Mouse (Mus musculus): ENCODE results near the gene Zfp597.
A peak's percentile ranks its signal among the peaks of the same experiment; 100 is the strongest.

The Zfp597 gene

DNA sequence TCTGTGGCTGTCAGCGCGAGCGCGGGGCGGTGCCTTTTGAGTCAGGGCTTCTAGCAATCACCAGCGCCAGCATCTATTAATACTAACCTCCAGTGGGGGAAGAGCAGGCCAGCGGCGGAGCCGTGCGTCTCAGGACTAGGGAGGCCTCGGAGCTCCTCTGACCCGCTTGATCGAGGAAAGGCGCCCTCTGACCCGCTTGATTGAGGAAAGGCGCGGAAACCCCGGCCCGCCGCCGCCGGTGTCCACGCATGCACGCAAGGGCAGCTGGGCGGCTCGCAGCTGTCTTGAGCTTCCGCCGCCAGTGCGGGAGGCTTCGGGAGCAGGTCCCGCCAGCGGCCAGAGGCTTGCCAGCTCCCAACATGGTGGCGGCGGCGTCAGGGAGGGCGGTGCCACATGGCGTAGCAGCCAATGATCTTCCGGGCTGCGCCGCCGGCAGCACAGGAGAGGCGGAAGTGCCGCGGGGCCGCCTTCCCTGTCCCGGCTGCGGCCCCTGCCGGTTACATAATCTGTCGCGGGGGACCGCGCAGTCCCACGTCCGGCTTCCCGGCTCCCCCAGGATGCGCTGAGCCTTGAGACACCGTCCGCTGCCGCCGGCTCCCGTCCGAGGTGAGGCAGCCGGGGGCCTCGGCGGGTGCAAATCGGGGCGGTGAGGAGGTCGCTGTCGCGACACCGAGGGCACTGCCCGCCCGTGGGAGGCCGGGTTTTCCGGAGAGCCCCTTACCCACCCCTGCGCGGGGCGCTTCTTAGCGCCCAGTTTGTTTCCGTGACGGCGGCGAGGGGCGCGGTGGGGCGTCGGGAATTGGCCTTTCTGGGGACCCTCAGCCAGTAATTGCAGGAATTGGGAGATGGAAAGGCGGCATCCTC is at the start of gene Zfp597, which contains the start of gene Gm20695:
TSS of gene Zfp597 (minus strand) at position 361 of the 864 bp plus-strand sequence.
TSS of gene Gm20695 (plus strand) at position 448 of the 864 bp plus-strand sequence.
- peak; percentile 93 for DNase-seq

DNA sequence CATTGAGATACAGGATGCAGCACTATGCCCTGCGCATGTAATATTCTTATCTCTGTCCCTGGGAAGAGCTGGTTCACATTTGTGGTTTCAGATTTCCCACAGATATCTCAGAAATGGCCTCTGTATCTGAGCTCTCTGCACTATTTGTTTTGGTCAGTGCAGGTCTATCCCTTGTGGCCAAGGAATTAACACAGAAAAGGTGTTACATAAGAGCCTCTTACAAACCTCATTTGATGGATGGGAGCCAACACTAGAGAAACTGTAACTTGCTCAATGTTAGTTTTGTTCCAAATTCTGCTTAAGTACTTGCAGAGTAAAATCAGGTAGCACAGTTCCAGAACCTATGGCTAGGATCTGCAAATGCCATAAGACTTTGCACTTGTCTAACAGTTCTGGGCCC is 49.7 kb upstream of the Zfp597 start:
- no peak for DNase-seq

DNA sequence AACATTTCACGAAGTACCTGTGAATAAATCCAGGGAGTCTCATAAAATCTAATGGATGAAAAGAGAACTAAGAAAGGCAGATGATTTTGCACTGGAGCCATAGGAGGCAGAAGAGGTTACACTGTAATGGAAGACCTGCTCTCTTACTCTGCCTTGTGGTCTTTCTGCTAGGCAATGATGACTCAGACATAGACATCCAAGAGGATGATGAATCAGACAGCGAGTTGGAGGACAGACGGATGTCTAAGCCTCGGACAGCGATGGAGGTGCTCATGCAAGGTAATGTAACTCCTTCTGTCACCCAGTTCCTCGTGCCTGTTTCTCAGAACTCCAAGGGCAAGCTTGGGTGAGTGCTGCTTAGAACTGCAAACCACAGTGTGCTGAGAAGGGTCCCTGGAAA is 49.2 kb upstream of the Zfp597 start:
- DNase-seq, result no peak

DNA sequence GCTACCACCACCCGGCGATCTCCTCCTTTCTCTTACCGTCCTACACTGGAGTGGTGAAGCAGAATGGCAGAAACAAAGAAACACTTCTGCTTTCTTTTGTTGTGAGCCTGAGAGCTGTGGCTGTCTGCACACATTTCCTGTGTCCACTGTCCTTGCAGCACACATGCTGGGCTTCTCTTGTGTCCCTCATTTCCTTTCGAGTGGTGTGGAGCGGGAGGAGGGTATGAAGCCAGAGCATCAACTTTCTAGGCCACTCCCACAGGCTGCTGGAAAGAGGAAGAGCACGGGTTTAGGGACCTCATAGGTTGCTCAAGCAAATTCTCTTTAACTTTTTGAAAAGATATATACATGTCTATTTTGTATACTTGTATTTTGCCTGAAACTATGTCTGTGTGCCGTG is 44.8 kb upstream of the Zfp597 start:
- DNase-seq, result no peak

DNA sequence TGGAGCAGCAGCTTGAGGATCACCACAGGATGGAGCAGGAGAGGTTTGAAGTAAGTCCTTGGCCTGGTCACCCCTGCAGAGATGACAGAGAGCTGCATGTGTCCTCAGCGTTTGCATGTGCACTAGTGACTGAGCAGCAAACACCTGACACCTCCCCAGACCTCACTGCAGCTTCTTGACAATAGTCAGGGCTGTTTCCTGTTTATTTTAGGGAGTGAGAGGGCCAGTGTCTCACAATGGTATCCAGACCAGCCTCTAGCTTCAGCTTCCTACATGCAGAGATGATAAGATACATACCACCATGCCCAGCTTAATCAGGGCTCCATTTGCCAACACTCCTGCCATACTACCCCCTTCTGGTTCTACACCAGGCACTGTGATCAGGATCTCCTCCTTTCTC is 44.2 kb upstream of the Zfp597 start:
- no peak for DNase-seq

DNA sequence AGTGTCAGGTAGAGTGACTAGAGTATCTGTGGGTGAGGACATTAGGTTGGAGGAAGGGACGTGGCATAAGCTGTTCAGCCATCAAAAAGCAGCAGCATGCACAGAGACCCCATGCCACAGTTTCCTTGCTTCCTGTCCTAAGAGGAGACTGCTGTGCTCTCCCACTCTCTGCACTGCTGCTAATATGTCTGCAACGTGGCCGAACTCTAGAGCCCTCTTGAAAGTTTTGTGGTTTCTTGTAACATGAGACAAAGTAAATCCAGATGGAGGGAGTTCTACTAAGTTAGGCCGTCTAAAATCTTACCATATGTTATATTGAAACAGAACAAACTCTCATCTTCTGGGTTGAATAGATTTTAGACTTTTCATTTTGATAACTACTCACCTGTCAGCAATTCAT is 39.6 kb upstream of the Zfp597 start:
- no peak for DNase-seq

DNA sequence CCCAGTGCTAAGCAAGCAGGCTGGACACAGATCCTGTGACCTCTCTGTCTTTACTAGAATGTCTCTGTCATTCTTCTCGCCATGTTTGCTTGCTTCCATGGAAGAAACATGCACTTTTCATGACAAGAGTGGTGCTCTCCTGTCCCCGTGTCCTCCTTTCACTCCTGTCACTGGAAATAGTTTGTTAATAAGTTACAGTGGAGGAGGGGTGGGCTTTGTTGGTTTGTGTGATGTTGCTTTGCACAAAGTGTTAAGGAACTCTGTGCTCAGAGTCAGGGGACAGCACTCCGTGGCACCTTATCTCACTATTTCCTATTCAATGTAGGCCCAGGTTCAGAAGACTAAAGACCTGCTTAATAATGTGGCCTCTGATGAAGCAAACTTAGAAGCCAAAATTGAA is 39.2 kb upstream of the Zfp597 start:
- no peak for DNase-seq

DNA sequence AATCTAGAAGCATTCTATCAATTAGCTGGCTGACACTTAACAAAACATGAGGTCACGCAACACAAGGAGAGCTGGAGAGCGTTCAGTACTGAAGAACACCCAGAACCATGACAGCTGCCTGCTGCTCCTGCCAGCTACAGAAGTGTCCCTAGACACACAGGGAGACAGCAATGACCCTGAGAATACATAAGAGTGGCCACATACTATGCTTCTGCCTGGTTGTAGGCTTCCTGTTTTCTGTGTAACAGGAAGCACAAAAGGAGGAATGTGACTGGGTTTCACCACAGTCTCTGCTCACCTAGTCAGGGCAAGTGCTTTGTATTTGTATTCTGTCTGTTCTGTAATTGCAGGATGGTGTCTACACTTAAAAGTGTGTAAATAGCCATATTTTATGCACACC is 36.4 kb upstream of the Zfp597 start:
- no peak for DNase-seq

DNA sequence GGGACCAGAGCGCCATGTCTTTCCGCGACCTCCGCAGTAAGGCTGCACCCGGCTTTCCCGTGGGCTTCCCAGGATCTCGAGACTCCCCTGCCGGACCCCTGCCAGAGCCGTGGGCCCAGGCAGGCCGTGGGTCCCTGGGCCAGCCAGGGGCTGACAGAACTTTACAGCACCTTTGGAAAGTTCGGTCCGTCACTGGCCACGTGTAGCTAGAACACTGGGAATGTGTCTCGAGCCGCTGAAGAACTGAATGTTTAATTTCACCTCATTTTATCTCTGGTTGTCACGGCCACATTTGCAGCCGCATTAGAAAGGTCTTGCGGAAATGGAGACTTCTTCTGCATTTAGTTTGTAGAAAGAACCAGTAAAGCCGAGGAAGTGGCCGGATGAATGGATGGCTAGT is 24.8 kb upstream of the Zfp597 start:
- DNase-seq, result no peak

DNA sequence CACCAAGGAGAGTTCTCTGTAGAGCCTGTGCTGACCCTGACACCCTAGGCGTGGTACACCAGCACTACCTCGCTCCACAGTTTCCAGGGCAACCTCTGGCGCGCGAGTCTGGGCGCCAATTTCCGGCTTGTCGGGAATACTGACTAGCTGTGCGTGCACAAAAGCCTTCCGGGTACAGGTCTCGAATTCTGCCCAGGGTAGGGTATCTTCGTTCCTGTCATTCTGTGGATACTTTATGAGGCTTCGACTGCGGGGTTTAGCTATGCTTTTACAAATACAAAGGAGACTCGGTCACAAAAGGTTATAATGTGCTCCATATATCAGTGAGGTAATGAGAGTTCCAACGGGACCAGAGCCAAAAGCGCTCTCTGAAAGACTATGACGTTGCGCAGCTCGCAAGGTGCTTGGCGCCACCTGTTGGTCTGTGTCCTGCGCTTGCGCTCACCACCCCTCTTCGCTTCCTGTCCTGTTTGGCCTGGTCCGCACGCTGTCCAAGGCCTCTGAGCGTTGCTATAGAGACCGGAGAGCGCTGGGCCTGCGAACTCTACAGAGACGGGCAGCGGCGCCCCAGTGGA is 24.3 kb upstream of the Zfp597 start, which contains the start of the genes 1700037C18Rik and Cluap1:
TSS of gene 1700037C18Rik (minus strand) at position 153 of the 575 bp plus-strand sequence.
TSS of gene Cluap1 (plus strand) at position 265 of the 575 bp plus-strand sequence.
- DNase-seq, result peak; percentile 92

DNA sequence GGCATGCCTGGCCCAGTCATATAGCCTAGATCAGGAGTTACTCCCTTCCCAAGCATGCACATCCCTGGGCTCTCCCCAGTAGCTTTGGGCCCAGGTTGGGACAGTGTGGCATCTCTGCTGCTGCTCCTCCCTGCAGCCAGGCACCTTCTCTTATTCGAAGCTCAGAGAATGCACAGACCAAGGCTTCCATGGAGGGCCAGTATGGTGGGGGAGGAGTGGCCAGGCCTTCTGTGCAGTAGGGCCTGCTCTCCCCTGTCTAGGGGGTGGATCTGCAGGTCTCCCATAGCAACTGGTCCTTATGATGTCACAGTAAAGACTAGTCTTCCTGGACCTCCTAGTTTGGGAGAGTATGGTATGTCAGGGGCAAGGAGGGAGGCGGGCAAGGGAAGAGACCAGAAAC is 23.1 kb upstream of the Zfp597 start:
- DNase-seq, result no peak

DNA sequence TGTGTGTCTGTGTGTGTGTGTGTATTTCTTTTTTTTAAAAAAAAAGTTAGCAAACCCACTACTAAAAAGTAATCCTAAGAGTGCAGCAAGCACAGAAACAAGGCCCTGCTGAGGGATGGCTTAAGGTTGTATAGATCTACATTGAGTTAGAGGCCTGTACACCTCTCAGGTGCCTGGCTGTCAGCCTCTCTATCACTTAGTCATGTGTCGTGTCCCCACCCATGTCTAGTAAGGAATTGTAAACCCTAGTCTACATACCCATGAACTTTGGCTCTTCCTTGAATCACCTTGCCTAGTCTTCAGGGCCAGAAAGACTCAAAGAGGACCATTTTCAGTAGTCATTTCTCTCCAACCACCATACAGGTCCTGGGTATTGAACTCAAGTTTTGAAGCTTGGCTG is 12.2 kb upstream of the Zfp597 start:
- DNase-seq, result no peak

DNA sequence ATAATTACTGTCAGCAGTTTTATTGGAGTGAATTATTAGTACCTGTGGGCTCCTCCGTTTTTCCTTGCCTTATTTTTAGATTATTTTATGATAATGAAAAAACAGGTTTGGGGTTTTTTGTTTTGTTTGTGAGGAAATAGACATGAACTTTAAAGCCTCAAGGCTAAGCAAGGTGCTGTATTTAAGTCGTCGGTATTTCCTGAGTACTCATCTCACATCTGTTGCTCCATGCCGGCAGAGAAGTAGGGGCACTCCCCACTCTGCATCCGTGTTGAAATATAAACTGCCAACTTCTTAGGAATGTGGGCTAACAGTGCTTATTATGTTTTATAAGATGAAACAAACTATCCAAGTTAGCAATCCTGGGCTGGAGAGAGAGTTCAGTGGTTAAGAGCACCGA is 11.7 kb upstream of the Zfp597 start:
- no peak for DNase-seq

DNA sequence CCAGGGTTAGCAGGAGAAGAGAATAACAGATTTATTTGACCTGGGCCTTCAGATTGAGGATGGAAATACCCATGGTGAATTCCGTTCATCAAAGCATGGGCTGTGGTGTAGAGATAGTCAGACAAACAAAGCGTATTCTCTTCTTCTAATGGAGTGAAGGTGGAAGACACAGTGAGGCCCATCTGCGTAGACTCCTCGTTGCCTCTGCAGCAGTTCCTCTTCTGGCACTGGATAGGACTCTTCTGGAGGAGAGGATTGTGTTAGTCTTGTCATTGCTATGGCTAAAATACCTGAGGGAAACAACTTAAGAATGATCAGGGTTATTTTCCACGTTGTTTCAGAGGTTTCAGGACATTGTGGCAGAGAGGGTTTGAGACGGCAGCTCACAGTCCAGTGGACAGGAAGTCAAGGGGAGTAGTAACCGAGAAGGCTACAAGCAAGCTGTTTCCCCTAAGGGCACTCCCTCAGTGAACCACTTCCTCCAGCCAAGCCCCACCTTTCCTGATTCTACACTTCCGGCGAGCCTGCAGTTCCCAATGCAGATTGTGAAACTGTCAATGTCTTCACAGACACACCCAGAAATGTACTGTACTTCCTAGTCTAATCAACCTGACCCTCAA is 10.9 kb upstream of the Zfp597 start:
- DNase-seq, result no peak

DNA sequence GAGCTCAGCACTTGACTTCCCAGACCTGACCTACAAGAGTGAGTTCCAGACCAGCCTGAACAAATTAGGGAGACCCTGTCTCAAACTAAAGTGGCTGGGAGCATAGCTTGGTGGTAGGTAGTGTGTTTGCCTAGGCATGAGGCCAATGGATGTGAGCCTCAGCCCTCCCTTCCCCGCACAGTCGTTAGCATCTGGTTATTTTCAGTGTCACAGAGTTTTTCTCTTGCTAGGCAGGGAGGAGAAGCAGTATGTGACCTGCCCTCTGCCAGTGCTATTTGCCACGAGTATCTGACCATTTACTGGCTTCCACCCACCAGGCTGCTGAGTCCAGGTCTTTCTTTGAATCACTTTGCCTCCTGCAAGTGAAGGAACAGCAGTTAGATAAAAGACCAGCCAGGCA is 9.4 kb upstream of the Zfp597 start:
- DNase-seq, result no peak

DNA sequence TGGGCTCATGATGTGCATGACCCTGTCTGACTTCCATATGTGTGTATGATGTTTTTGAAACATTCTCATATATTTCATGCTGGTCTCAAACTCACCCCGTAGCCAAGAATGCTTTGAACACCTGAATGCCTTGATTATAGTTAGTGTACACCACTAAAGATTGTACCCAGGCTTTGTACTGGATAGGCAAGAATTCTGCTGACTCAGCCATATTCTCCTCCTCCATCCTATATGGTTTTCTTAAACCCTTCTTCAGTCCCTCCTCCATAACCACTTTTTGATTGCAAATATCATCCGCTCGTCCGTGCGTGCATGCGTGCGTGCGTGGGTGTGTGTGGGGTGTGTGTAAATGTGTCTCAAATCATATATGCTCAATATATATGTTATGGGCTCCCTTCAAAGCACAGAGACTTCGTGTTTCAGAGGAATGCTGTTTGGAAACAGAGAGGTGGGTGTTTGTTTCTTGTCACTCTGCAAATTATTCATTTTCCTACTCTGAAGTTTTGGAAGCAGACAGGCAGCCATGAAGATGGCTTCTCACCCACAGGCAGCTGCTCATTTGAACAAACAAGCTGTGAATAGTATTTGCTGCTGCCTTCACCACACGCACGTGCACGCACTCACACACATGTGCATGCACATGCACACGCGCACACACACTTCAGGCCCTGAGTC is 7.4 kb upstream of the Zfp597 start:
- no peak for DNase-seq

DNA sequence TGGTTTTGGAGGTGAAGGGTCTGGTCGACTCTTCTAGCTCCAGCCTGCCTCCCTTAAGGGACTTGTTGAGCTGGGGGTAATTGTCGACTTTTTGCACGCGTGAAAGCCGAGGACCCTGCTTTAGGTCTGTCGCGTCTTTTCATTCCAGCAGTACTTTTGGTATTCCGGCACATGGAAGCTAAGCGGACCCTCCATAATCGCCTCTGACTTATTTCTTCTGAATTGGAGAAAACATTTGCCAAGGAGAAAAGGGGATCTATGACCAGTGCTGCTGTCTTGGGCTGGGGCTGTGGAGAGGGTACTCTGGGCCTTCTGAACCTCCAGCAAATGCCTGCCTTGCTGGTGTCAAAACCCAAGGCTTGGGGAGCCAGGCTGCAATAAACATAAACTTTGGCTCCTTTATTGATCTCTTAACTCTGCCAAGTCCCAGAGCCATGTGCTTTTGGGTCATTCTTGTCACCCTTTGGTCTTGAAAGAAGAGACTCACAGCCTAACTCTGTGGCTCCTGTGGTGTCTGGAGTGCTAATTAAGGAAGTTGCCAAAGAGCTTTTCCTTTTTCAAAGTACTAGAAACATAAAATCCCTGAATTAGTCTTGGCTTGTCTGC is 807 bp upstream of the Zfp597 start:
- no peak for DNase-seq

DNA sequence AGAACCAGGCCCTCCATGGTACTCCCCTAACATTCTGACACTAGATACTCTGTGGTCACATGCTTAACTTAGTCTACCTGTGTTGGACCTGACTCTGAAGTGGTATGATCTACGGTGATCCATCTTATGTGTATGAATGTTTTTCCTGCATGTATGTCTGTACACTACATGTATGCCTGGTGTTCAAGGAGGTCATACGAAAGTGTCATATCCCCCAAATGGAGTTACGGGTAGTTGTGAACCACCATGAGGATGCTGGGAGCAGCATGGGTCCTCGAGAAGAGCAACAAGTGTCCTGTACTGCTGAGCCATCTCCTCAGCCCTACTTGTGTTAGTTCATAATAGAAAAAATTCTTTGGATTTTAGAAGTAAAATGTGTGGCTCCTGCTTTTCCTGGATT is 8.0 kb downstream of the Zfp597 start:
- no peak for DNase-seq

DNA sequence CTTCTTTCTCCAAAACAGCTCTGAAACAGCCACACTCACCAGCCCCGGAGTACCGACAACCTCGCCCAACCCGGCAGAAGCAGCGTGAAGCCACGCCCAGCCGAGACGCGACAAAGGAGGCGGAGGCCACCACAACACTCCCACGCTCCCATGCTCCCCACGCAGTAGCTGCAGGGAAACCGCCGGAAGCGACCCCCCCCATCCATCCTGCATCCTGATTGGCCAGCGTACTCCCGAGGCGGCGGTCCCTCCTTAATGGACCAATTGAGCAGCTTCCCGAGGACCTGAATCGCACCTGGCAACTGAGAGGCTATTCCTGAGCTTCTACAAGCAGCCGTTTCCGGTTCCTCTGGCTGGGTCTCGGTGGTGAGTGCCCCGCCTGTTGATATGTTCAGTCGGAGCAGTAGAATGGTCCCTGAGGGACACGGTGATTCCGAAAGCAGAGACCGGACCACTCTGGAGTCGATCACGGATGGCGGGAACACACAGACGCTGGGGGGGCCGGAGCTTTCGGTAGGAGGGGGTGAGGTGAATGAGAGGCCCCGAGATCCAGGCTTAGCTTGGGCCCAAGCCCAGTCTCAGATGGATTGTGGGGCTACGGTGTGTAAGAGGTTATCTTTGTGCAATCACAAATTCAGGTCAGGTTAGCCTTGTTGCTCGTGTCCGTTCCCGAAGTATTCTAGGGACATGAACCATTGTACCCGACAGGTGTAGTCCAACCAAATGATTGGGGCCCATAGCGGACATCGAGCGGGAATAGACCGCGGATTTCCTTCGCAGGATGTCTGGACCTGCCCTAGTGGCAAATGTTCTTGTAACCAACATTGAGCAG is 11.9 kb downstream of the Zfp597 start, which contains the start of gene Naa60:
TSS of gene Naa60 (plus strand) at position 160 of the 832 bp plus-strand sequence.
- DNase-seq, result peak; percentile 86

DNA sequence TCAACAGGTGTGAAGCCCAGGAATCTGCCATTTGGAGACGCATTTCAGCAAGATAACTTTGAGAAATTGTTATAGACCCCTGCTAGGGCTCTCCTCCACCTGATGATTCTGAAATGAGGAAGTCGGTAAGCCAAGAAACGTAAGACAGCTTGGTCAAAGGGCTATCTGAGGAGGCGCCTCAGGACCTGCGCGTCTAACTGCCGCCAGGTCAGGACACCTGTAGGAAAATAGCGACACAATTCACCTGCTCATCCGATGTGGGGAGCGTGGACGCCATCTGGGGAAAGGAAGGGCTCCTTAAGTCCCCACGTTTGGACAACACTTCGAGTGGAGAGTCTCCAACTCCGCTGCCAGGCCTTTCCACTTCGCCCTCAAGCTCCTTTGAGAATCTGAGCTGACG is 12.5 kb downstream of the Zfp597 start:
- no peak for DNase-seq

DNA sequence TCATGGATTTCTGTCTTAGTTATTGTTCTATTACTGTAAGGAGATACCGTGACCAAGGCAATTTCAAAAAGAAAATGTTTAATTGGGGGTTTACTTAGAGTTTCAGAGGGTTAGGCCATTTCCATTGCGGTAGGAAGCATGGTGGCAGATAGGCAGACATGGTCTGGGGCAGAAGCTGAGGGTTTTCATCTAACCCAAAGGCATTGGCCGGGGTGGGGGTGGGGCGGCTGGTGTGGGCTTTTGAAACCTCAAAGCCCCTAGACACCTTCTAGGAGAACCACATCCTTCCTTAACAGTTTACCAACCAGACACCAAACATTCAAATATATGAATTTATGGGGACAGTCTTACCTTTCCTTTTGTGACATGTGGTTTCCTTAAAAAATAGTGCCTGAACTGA is 25.1 kb downstream of the Zfp597 start:
- DNase-seq, result no peak

DNA sequence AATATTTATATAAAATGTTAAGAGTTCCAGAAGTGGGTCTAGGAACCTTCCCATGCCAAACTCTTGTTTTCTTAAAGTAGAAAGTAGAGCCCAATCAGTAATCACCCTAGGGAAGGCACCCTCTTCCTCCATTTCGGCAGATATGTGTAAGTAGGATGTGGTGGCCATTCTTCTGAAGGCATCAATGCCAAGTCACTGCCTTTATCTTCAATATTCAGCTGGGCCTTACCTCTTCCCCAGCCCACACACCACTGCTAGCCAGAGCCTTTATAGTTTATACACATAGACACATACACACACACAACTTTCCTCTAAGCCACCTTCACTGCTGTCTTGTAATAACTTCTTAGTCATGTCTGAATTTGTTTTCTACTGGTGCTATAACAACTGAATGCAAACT is 28.6 kb downstream of the Zfp597 start:
- no peak for DNase-seq
